Mouse (Mus musculus) lung, adult 2 months (tissue): ENCODE data around the gene Nadk.

Experiments used
- CTCF ChIP-seq: fragments of 200-500 bp; IDR thresholded peaks from 2 replicates; pipeline ENCODE4 v1.5.1; 2011; ENCODE audit warnings: mild to moderate bottlenecking, low read length, control low read depth; ENCODE audit not compliant: insufficient read depth
- POLR2A ChIP-seq: fragments of 200-500 bp; IDR thresholded peaks from 2 replicates; pipeline ENCODE4 v1.6.1; 2011; ENCODE audit warnings: low read depth, mild to moderate bottlenecking, control low read depth, low read length, borderline replicate concordance; ENCODE audit errors: extremely low read depth

DNA sequence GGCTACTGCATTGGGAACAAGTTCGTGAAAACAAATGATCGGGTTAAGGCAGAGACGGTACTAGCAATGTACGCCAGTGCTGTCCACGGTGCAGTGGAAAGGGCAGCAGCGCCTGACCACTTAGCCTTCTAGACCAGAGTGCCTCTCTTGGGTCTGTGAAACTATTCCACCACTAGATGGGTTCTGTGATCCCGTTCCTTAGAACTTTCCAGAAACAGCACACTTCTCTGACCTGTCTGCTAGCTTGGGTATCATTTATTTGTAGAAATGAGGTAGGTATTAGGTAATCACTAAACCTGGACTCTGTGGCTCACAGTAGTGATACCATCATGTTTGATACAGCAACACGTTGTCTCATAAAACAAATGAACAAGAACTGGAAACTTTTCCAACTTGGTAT, 4.4 kb downstream of the Nadk start:
- TF ChIP-seq CTCF (no peak), POLR2A (no peak)
